In genomic region chr1:53061871-53062608, GRCm38 (mm10) we compare ENCODE assay signal across 9 mouse cellular contexts. TPM values are rescaled to one million over a fixed set of nuclear protein-coding genes. Genes with fewer than 3 reads are reported as not detected.
DNase-seq lines count a peak whose midpoint lies in the region; ATAC-seq lines count a peak whose summit lies in the region.
"Had no signal": no experiment of that assay in that cellular context is flagged by ENCODE, and none has a peak within 500 bp of the region (broad histone marks: within the 10 kb centered on the region; RNA-seq: fewer than 3 reads in every experiment).

No protein-coding gene starts in this region.

- no peaks in the 10 kb centered on the region for H3K36me3 ChIP-seq in hindbrain, embryonic 12.5 days
- H3K36me3 ChIP-seq in hindbrain, embryonic 11.5 days (ENCODE audit: control insufficient read depth, insufficient read depth, low read length): no peaks in the 10 kb centered on the region
- H3K36me3 ChIP-seq in embryonic facial prominence, embryonic 12.5 days: no peaks in the 10 kb centered on the region

- H3K9ac ChIP-seq in hindbrain, embryonic 12.5 days: no peak overlapping the region
- H3K9ac ChIP-seq in hindbrain, embryonic 11.5 days (ENCODE audit: low read depth, low read length): no peak overlapping the region
- H3K9ac ChIP-seq in embryonic facial prominence, embryonic 12.5 days: no peak overlapping the region

- 63% methylated on average over 13 of the region's 13 CpGs for WGBS in hindbrain, embryonic 12.5 days
- 76% methylated on average over 13 of the region's 13 CpGs for WGBS in hindbrain, embryonic 11.5 days
- WGBS in embryonic facial prominence, embryonic 12.5 days: 57% methylated on average over 13 of the region's 13 CpGs

- no peaks in the 10 kb centered on the region for H3K9me3 ChIP-seq in hindbrain, embryonic 12.5 days (replicated peaks)
- no peaks in the 10 kb centered on the region for H3K9me3 ChIP-seq in hindbrain, embryonic 11.5 days (ENCODE audit: control insufficient read depth, low read length)
- H3K9me3 ChIP-seq in embryonic facial prominence, embryonic 12.5 days: no peaks in the 10 kb centered on the region

- H3K27me3 ChIP-seq in hindbrain, embryonic 12.5 days: no peaks in the 10 kb centered on the region
- H3K27me3 ChIP-seq in hindbrain, embryonic 11.5 days (ENCODE audit: control insufficient read depth, insufficient read depth, low read length): no peaks in the 10 kb centered on the region
- no peaks in the 10 kb centered on the region for H3K27me3 ChIP-seq in embryonic facial prominence, embryonic 12.5 days

- DNase-seq in hindbrain, embryonic 11.5 days (ENCODE audit: low spot score): no peak
- DNase-seq in layer of hippocampus, adult 9-10 months (ENCODE audit: low spot score): peak; percentile 24
- peak; percentile 45 to 52 for DNase-seq in right cerebral cortex, adult 2 months (ENCODE audit: low spot score in 2 of 2)
- DNase-seq in thymus, postnatal 36 days: no peak
- no peak for DNase-seq in cerebellum, adult 11 months
- no peak for DNase-seq in kidney, postnatal 36 days
- DNase-seq: kidney, postnatal 25 days had no signal

- no peak overlapping the region for H3K27ac ChIP-seq in hindbrain, embryonic 12.5 days
- no peak overlapping the region for H3K27ac ChIP-seq in hindbrain, embryonic 11.5 days (ENCODE audit: low read depth, low read length)
- no peak overlapping the region for H3K27ac ChIP-seq in embryonic facial prominence, embryonic 12.5 days

- H3K4me2 ChIP-seq in hindbrain, embryonic 12.5 days (replicated peaks): 0 out of 2 replicates have a peak overlapping the region, but pooled peaks have one; percentile 1
- no peak overlapping the region for H3K4me2 ChIP-seq in hindbrain, embryonic 11.5 days (replicated peaks; ENCODE audit: low read depth, low read length)
- H3K4me2 ChIP-seq in embryonic facial prominence, embryonic 12.5 days (replicated peaks): 0 out of 2 replicates have a peak overlapping the region, but pooled peaks have one; percentile 3

- no peak for ATAC-seq in hindbrain, embryonic 12.5 days (ENCODE audit: low FRiP score)
- no peak for ATAC-seq in hindbrain, embryonic 11.5 days (ENCODE audit: low FRiP score)
- ATAC-seq in embryonic facial prominence, embryonic 12.5 days (ENCODE audit: insufficient number of reproducible peaks, insufficient read depth, low FRiP score, low TSS enrichment): no peak

- no peak overlapping the region for H3K4me3 ChIP-seq in hindbrain, embryonic 12.5 days
- H3K4me3 ChIP-seq in hindbrain, embryonic 11.5 days (ENCODE audit: low read depth, low read length): no peak overlapping the region
- H3K4me3 ChIP-seq in embryonic facial prominence, embryonic 12.5 days: no peak overlapping the region

- H3K4me1 ChIP-seq in hindbrain, embryonic 12.5 days: peaks cover 11% of the 10 kb centered on the region; the same call in 1 of the 2 replicates
- H3K4me1 ChIP-seq in hindbrain, embryonic 11.5 days (replicated peaks; ENCODE audit: control insufficient read depth, insufficient read depth, low read length): 0 out of 2 replicates have a peak, but pooled peaks cover 2% of the 10 kb centered on the region
- H3K4me1 ChIP-seq in embryonic facial prominence, embryonic 12.5 days: peaks cover 17% of the 10 kb centered on the region

RNA-seq across cellular contexts. Expression of gene Mstn, which starts 0.6 kb away (rescaled TPM):
- polyA plus RNA-seq in hindbrain, embryonic 12.5 days (2016; fragmentation: Nextera tagmentation; extraction: Ambion mirVana): 0.72 and 2.9 TPM in 2 replicates
- polyA plus RNA-seq in hindbrain, embryonic 11.5 days (2014; fragmentation: Nextera tagmentation; extraction: Ambion mirVana): 1.5 and 1.9 TPM in 2 replicates
- polyA plus RNA-seq in embryonic facial prominence, embryonic 12.5 days (2016; fragmentation: Nextera tagmentation; extraction: Ambion mirVana): 3.8 and 3.9 TPM in 2 replicates

RNA-seq across cellular contexts. Expression of gene 1700019D03Rik, which starts 42.1 kb away (rescaled TPM):
- polyA plus RNA-seq in hindbrain, embryonic 12.5 days (2016; fragmentation: Nextera tagmentation; extraction: Ambion mirVana): 5.0 and 6.1 TPM in 2 replicates
- 4.4 and 8.0 TPM in 2 replicates for polyA plus RNA-seq in hindbrain, embryonic 11.5 days (2014; fragmentation: Nextera tagmentation; extraction: Ambion mirVana)
- 4.7 and 6.0 TPM in 2 replicates for polyA plus RNA-seq in embryonic facial prominence, embryonic 12.5 days (2016; fragmentation: Nextera tagmentation; extraction: Ambion mirVana)

Comparison
In these comparisons a context has a peak if more than half of its experiments do, and no peak if none do; other contexts are left out.
1. DNase-seq: peak in layer of hippocampus, adult 9-10 months (single experiment) and right cerebral cortex, adult 2 months (2 of 2); none in hindbrain, embryonic 11.5 days (single experiment), thymus, postnatal 36 days (0 of 2), cerebellum, adult 11 months (single experiment) and kidney, postnatal 36 days (0 of 2).